Mouse (Mus musculus): Measurements from ENCODE around the gene Clk4.
A peak's percentile ranks its signal among the peaks of the same experiment; 100 is the strongest.

Clk4 gene

DNA sequence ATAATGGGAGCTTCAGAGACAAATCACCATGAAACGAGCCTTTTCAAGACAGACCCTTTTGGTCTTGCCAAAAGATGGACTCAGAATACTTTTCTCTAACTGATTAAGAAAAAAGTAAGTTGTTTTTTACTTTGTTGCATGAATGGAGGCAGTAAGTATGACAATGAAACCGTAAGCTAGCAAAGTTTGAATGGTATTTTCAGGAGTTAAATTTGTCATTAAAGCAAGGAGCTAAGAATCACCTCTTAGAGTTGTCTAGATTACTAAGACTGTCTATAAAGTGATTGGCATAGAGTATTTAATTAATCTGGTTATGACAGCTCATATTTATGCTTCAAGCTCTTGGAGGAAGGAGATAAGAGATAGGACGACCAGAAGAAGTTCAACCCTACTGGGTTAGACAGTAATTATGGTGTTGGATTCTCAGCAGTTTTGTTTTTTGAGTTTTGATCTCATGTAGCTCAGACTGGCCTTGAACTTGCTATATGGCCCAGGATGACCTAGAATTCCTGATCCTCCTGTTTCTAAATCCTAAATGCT is at the start of gene Clk4:
Clk4 (plus strand) TSS at position 51 of the 540 bp plus-strand sequence.
- DNase-seq (ENCODE audit: low read depth, low spot score), result no peak

DNA sequence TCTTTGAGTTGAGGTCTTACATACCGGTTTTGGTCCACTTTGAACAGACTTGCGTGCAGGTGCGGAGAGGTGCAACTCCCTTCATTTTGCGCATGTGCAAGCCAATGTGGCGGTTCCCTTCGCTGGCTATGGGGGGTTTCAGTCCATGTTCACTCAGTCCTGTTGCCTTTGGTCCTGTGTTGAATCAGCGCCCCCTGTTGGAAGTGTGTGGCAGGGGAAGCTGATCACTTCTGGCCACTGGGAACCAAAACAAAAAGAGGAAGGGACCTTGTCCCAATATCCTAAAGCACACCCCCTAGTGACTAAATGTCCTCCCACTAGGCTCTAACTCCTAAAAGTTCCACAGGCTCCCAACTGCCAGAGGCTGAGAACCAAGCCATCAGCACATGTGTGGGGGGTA is 47.5 kb upstream of the Clk4 start:
- peak; percentile 20 for DNase-seq (ENCODE audit: low read depth, low spot score)

DNA sequence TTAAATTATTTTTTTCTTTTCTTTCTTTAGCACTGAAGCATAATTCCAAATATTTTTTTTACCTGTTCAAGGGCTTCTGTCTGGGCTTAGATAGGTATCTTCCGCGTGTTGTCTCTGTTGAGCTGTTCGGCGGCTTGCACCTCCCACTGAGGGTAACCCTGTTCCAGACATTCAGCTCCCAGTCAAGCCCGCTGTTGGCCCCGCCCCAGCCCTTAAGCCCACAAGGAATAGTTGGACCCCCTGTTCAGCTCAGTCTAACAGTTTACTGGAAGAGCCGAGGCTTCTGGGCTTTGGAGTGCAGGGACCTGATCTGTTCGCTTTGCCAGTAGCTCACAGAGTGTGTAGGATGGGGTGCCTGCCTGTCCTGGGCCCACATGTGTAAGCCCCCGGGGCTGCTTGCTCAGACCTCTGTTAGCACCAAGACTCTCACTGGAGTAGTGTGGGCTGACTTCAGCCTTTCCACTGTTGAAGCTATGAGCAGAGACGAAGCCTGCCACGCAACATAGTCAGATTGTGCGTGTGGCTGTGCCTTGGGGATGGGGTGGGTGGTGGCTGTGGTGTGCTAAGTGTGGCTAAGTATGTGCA is 42.0 kb upstream of the Clk4 start:
- DNase-seq (ENCODE audit: low read depth, low spot score), result peak; percentile 39

DNA sequence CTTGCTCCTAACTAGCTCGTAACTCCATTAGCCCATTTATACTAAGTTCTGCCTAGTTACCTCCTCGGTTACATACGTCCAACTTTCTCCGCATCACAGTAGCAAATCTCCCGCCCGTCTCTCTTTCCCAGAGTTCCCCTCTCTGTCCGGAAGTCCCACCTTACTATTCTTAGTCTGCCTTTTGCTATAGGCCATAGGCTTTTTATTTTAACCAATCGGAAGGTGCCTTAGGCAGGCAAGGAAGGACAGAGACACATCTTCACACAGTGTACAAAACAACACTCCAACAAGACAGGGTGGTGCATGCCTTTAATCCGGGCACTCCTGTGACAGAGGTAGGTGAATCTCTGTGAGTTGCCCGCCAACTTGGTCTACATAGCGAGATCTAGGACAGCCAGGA is 41.2 kb upstream of the Clk4 start, which contains the start of gene Gm12569:
Gm12569 (plus strand) TSS at position 166 of the 400 bp plus-strand sequence.
- peak; percentile 56 for DNase-seq (ENCODE audit: low read depth, low spot score)

DNA sequence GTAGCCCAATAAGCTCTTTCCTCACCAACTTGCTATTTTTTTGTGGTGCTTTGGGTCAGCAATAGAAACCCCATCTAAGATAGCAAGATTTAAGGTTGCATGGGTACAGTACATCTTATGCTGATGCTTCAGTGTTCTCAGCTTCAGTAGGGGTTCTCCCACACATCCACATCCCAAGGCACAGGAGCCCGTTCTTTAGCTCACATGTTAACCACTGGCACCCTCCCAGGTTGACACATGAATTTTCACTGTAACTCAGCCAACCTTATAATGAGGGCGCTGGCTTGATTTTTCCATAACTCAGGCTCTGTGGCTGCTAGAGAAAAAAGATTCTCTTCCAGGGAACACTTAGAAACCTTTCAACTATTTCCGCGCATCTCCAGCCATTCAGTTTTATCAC is 34.4 kb upstream of the Clk4 start:
- DNase-seq (ENCODE audit: low read depth, low spot score), result no peak

DNA sequence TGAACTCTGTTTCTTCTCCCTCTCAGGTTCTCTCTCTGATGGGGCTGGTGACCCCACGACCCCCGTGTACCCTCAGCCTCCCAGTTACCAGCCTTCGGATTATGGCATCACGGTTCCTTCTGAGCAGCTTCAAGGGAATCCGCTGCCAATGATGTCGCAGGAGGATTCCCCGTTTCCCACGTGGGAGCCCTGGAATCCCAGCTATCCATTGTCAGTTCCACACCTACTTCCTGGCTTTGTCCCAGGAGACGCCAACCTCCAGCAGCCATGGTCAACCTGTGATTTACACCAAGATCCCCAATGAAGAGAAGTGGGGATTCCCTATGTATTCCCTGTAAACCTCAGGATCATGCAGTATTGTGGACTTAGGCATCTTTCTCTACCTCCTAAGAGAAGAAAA is 26.9 kb upstream of the Clk4 start:
- DNase-seq (ENCODE audit: low read depth, low spot score), result no peak

DNA sequence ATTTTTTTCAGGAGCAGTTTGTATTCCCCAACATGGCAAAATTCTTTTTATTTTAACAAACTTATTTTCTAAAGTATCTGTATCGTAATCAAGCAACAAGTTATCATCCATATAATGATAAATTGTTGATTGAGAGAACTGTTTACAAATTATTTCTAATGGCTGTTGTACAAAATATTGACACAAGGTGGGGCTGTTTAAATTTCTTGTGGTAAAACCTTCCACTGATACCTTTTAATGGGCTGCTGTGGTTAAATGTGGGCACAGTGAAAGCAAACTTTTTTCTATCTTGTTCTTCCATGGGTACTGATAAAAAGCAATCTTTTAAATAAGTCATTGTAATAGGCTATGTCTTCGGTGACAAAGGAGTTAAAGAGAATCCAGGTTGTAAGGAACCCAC is 18.6 kb upstream of the Clk4 start:
- no peak for DNase-seq (ENCODE audit: low read depth, low spot score)

DNA sequence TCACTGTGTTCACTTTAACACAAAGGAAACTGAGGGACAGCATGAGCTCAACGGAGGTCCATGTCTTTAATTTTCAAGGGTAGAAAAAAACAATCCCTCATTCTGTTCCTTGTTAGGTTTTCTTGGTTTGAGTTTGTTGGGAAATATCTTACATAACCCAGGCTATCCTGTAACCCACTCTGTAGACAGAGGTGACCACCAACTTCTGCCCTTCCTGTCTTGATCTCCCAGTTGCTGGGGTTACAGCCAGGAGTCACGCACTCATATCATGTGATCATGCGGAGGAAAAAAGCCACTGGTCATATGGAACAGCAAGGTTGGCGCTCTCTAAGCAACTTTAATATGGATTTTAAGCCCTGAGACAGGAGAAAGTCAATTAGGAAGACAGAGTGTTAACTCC is 4.5 kb upstream of the Clk4 start:
- no peak for DNase-seq (ENCODE audit: low read depth, low spot score)

DNA sequence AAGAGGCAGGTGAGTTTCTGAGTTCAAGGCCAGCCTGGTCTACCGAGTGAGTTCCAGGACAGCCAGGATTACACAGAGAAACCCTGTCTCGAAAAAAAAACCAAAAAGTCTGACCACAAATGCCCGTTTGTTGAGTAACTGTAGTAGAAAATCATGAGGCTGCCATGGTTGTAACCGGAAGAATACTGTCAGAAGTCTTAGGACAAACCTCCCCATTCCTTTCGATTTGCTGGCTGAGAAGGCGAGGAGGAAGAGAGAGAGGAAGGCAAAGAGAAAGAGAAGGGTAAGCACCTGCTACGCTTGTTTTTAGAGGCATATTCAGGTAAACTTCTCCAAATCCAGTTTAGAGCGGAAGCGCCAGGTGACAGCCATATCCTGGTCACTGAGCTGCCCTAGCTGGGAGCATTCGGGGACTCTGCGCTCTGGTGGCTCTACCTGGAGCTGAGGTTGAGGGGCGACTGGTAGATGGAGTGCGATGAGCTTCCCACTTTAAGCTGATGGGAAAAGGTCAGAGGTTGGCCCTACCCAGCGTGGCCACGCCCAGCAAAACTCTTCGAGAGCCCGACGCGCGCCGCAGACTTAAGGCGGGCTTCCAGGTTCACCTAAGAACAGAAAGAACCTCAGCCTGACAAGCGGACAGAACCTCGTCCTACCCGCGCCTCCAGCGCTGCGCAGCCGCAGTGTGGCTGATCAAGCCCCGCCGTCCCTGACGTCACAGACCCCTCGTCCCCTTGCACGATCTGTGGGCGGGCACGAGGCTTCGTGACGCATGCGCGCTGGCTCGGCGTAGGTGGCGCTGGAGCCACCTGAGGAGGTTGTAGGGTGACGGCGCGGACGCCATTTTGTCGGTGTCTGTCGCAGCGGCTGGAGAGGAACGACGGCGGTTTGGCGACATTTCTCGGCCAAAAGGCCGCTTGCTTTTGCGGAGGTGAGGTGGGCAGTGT is 1.1 kb downstream of the Clk4 start, which contains the start of gene BC049762:
BC049762 (minus strand) TSS at position 705 of the 944 bp plus-strand sequence.
- DNase-seq (ENCODE audit: low read depth, low spot score), result peak; percentile 99

DNA sequence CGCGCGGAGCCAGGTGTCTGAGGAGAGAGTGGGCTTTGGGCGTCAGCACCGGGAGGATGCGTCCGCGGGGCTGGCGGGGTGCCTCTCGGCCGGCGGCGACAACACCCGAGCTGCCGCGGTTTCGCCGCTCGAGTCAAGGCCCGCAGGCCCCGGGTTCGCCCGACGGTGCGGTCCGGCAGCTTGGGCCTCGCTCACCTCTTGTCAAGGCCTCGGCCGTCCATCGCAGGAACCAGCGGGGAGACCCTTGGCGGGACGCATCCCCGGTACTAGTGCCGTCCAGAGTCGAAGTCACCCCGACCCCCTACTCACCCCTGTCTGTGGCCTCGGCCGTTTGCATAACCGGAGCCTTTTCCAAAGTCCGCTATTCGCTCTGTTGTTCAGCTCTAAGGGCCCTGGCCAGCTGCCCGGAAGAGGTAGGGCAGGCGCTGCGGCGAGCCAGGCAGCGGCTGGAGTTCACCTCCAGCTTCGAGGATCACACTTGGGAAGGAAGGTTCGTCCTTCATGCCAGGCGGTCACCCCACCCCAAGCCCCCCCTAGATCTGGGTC is 1.8 kb downstream of the Clk4 start:
- DNase-seq (ENCODE audit: low read depth, low spot score), result no peak

DNA sequence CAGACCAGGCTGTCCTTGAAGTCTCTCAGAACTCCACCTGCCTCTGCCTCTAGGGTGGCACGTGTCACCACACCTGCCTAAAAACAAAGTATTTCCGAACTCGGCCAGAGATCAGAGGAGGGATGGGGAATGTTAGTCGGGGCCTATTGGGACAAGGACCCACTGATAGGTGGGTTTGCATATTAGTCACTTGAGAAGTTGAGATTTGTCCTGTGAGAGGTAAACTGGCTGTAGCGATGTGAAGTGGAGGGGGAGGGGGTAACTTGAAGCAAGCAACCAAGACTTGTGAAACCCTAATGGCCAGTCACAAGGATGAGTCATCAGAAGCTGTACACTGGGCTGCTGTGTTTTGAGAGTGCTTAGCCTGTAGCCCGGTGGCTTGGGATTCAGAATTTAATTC is 2.8 kb downstream of the Clk4 start:
- DNase-seq (ENCODE audit: low read depth, low spot score), result no peak

DNA sequence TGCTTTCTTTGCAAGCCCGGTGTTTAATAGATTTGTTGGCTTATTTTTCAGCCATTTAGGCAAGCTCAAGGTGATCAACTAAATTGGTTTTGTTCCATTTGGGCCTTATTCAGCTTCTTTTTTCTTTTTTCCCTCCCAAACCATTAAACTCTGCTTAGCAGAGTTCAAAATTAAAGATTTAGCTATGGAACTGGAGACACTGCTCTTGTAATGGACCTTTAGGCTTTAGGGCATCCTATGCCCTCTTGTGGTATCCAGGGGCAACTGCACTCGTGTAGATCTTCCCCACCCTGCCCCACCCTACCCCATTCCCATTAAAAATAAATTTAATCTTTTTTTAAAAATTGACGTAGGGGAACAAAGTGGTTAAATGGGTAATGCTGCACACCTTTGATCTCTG is 3.8 kb downstream of the Clk4 start:
- no peak for DNase-seq (ENCODE audit: low read depth, low spot score)

DNA sequence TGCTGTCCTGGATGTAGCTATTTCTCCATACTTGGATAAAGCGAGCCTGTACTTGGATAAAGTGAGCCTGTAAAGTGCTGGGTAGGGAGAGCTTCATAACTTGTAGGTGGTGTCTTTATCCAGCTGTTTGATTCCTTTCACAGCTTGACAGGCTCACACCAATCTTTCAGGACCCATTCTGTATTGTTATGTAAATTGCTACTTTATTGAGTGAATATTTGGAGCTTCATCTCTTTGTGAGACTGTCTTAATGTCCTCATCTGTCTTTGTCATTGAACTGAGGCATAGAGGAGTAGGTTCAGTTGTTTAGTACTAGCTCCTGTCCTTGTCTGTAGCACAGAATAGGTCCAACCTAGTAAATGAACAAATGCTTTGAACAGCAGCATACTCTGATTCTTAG is 12.9 kb downstream of the Clk4 start:
- DNase-seq (ENCODE audit: low read depth, low spot score), result no peak

DNA sequence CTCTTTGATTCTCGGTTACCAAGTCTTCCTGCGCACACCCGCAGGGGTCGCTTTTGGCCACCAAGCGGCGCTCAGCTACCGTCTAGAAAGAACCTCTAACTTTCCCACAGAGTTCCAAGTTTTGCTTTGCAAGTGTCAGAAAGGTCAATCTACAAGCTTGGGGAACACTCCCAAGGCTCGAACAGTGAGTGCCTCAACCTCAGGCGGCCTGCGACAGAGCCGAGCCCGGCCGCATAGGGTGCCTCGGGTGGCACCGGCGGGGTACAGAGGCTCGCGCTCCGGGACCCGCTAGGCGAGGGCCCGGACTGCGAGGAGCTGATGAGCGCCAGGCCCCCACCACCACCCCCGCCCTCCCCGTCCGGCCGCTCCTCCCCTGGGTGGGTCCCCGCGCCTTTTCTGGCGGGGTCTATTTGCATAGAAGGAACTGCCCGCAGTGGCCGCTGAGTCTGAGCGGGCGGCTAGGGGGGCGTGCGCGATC is 28.1 kb downstream of the Clk4 start, which contains the start of gene Col23a1:
Col23a1 (plus strand) TSS at position 357 of the 478 bp plus-strand sequence.
- peak; percentile 71 for DNase-seq (ENCODE audit: low read depth, low spot score)

DNA sequence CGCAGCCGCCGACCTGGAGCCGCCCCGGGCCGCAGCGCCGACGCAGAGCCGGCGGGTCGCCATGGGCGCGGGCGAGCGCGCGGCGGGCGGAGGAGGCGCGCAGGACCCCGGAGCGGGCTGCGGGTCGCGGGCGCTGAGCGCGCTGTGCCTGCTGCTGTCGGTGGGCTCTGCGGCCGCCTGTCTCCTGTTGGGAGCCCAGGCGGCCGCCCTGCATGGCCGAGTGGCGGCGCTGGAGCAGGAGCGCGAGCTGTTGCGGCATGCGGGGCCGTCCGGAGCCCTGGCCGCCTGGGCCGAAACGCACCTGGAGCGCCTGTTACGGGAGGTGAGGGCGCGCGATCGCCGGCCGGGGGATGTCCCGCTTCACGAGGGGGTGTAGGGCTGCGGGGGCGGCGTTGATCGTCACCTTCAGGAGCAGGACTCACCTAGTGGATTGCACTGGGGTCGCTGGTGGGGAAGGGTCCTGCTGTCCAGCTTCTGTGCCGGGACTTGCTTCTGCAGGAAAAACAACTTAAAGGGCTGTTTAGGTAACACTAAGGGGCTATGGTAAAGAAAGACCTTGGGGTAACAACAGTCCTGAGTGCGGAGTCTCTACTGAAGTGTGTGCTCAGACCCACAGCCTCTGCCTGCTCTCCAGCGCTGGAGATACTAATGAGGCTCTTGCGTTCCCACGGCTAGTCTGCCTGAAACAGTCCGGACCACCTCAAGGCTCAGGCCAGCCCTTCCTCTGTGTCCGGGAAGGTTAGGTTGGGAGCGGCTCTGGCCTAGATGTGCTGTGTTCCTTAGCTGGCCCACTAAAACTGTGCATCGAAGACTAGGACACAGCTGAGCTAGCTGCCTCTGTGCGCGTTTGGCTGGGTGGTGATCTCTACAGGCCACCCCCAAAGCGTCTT is 28.8 kb downstream of the Clk4 start:
- DNase-seq (ENCODE audit: low read depth, low spot score), result peak; percentile 28

DNA sequence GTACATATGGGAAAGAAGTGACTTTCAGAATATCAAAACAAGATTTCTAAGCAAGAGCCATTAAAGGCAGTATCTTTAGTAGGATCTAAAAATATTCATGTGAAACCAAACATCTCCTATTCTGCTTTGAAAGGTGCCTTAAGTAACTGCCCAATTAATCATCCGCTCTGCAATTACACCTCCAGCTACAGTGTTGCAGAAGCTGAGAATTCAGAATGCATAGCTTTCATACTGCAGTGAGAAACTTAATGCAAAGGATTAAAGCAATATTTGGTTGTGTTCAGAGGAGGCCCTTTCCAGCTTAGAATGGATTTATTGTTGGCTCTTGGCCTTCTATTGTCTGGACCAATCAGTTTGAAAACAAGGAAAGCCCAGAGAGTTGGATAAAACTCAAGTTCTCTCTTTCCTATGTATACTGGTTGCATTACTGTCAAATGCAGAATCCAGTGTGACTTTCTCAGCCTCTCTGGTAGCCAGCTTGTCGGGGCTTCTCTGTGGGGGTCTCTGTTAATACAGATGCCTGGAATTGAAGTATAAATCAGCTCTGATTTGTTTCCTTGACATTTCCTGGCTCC is 32.5 kb downstream of the Clk4 start:
- DNase-seq (ENCODE audit: low read depth, low spot score), result no peak

DNA sequence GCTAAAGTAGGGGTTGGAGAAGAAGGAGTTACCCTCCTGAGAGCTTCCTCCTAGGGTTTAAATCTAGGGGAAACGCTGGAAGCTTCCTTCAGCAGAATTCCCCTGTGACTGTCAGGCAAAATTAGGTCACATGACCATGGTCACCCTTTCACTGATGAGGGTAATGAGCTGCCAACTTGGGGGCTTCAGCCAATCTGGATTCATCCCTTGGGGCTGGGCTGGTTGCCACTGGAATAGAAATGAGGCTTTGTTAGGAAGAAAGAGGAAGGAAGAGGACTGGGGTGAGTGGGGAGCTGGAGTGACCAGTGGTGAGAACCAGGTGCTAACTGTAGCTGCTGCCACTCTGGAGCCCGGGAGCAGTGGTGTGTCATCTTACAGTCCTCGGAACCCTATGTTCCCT is 34.2 kb downstream of the Clk4 start:
- DNase-seq (ENCODE audit: low read depth, low spot score), result no peak

DNA sequence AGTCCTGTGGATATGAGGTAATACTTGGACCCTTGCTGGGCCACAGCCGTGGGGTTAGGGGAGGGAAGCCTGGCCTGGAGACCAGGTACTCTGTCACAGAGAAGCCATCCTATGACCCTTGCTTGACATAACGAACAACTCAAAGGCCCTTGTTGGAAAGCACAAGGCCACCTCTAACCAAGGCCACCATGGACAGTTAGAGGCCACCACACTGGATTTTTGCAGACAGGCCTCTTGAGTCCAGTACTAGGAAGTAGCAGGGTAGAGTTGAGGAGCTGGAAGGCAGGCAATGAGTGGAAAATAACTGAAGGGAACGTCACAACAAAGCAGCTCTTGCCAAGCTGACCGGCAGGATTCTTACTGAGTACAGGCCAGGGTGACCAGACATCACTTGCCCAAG is 37.2 kb downstream of the Clk4 start:
- DNase-seq (ENCODE audit: low read depth, low spot score), result no peak

DNA sequence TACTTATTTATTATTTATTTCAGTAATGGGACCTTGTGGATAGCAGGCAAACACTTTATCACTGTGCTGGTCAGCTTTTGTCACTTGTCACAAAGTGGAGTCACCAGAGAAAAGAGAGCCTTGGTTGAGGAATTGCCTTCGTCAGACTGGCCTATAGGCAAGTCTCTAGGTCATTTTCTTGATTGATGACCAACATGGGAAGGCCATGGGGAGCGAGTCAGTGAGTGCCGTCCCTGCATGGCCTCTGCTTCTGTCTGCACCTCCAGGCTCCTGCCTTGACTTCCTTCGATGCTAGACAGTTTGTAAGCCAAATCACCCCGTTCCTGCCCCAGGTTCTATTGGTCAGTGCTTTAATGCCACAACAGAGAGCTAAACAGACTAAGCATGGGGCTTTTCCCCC is 40.9 kb downstream of the Clk4 start:
- DNase-seq (ENCODE audit: low read depth, low spot score), result no peak

DNA sequence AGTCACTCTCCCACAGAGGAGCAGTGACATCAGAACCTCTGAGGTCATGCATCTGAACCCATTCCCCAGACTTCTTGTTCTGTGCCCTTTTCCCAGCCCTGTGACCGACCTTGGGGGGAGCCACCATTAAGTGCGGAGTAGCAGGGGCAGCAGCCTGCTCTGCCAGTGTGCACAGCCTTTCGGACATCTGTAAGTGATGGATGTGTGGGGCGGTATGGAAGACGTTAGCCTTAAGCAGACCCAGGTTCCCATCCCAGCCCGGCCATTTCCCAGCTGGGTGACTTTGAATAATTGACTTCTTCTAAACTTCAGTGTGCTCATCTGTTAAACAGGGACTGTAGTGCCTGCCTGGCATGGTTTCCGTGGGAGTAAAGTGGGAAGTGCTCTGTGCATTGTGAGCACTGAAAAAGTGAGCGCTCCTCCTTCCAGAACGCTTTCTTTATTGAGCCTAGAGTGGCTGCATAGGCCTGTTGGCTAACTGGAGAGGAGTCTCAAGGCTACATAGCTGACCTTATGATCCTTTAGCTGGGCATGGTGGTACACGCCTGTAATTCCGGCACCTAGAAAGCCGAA is 42.5 kb downstream of the Clk4 start:
- DNase-seq (ENCODE audit: low read depth, low spot score), result no peak
